Mouse (Mus musculus): ENCODE measurements around the gene Zfp652.

Gene Zfp652

GRCm38 (mm10) chr11:95808448-95809011, 96.1 kb downstream of the Zfp652 start:
- peak; percentile 80 to 87 for DNase-seq (ENCODE audit: low spot score in 2 of 2)

GRCm38 (mm10) chr11:95809603-95810002, 97.1 kb downstream of the Zfp652 start:
- DNase-seq (ENCODE audit: low spot score in 2 of 2), result peak in 1 of 2 experiments; percentile 69

- no peak for DNase-seq (ENCODE audit: low spot score in 2 of 2)
These were observed 98.4 kb downstream of the Zfp652 start for GRCm38 (mm10) chr11:95810828-95811227.

- no peak for DNase-seq (ENCODE audit: low spot score in 2 of 2)
These were observed 99.3 kb downstream of the Zfp652 start for GRCm38 (mm10) chr11:95811741-95812140.

GRCm38 (mm10) chr11:95812224-95812623, 99.8 kb downstream of the Zfp652 start:
- no peak for DNase-seq (ENCODE audit: low spot score in 2 of 2)

GRCm38 (mm10) chr11:95814101-95814500, 101.6 kb downstream of the Zfp652 start:
- DNase-seq (ENCODE audit: low spot score in 2 of 2), result no peak

- no peak for DNase-seq (ENCODE audit: low spot score in 2 of 2)
These were observed 102.4 kb downstream of the Zfp652 start for GRCm38 (mm10) chr11:95814857-95815256.

- DNase-seq (ENCODE audit: low spot score in 2 of 2), result no peak
These were observed 102.9 kb downstream of the Zfp652 start for GRCm38 (mm10) chr11:95815412-95815811.

GRCm38 (mm10) chr11:95819138-95819537, 106.7 kb downstream of the Zfp652 start:
- no peak for DNase-seq (ENCODE audit: low spot score in 2 of 2)

- DNase-seq (ENCODE audit: low spot score in 2 of 2), result no peak
These were observed 109.0 kb downstream of the Zfp652 start for GRCm38 (mm10) chr11:95821511-95821910.

GRCm38 (mm10) chr11:95822437-95822836, 110.0 kb downstream of the Zfp652 start:
- no peak for DNase-seq (ENCODE audit: low spot score in 2 of 2)

- DNase-seq (ENCODE audit: low spot score in 2 of 2), result peak; percentile 92 to 96
These were observed 111.8 kb downstream of the Zfp652 start, which contains the start of gene Phospho1 for GRCm38 (mm10) chr11:95824071-95824876. TSS of gene Phospho1 (plus strand) at chr11:95824499.

- peak in 1 of 2 experiments; percentile 78 for DNase-seq (ENCODE audit: low spot score in 2 of 2)
These were observed 112.4 kb downstream of the Zfp652 start for GRCm38 (mm10) chr11:95824877-95825243.

- DNase-seq (ENCODE audit: low spot score in 2 of 2), result peak in 1 of 2 experiments; percentile 62
These were observed 113.2 kb downstream of the Zfp652 start for GRCm38 (mm10) chr11:95825625-95826024.

- no peak for DNase-seq (ENCODE audit: low spot score in 2 of 2)
These were observed 114.1 kb downstream of the Zfp652 start for GRCm38 (mm10) chr11:95826317-95827167.

GRCm38 (mm10) chr11:95827168-95827447, 114.6 kb downstream of the Zfp652 start:
- DNase-seq (ENCODE audit: low spot score in 2 of 2), result peak in 1 of 2 experiments; percentile 67

GRCm38 (mm10) chr11:95827464-95828085, 115.1 kb downstream of the Zfp652 start:
- peak; percentile 75 to 90 for DNase-seq (ENCODE audit: low spot score in 2 of 2)

- no peak for DNase-seq (ENCODE audit: low spot score in 2 of 2)
These were observed 115.9 kb downstream of the Zfp652 start for GRCm38 (mm10) chr11:95828181-95828964.

GRCm38 (mm10) chr11:95829526-95830050, 117.1 kb downstream of the Zfp652 start:
- DNase-seq (ENCODE audit: low spot score in 2 of 2), result peak in 1 of 2 experiments; percentile 65

GRCm38 (mm10) chr11:95830411-95831275, 118.2 kb downstream of the Zfp652 start:
- DNase-seq (ENCODE audit: low spot score in 2 of 2), result peak in 1 of 2 experiments; percentile 76
